Mouse (Mus musculus) hindbrain, embryonic 10.5 days (tissue): ENCODE data around the gene Cdh13. TPM values are rescaled to one million over a fixed set of nuclear protein-coding genes. Genes with fewer than 3 reads are reported as not detected.

Experiments
- DNase-seq: peaks from one replicate; pipeline ENCODE4 v3.0.0-alpha.2; 2017; ENCODE audit warnings: low spot score
- H3K27ac ChIP-seq: fragments of 300-500 bp; sonication (generic); 2 replicates; pipeline ENCODE4 v1.5.1; 2016; ENCODE audit warnings: mild to moderate bottlenecking, moderate library complexity
- H3K27me3 ChIP-seq: fragments of 300-500 bp; sonication (generic); 2 replicates; pipeline ENCODE4 v1.6.1; 2016; ENCODE audit warnings: mild to moderate bottlenecking; ENCODE audit not compliant: poor library complexity, insufficient read depth, severe bottlenecking
- H3K36me3 ChIP-seq: fragments of 300-500 bp; sonication (generic); 2 replicates; pipeline ENCODE4 v1.6.1; 2016; ENCODE audit warnings: mild to moderate bottlenecking, moderate library complexity
- H3K4me1 ChIP-seq: fragments of 300-500 bp; sonication (generic); replicated peaks from 2 replicates; pipeline ENCODE4 v1.6.1; 2016; ENCODE audit warnings: mild to moderate bottlenecking
- H3K4me3 ChIP-seq: fragments of 300-500 bp; sonication (generic); 2 replicates; pipeline ENCODE4 v1.5.1; 2016; ENCODE audit warnings: mild to moderate bottlenecking, moderate library complexity
- H3K9me3 ChIP-seq: fragments of 300-500 bp; sonication (generic); 2 replicates; pipeline ENCODE4 v1.6.1; 2016; ENCODE audit warnings: mild to moderate bottlenecking, moderate library complexity
- WGBS: fragments of 180-500 bp; shearing (Covaris S2); methylation state at CpG from one replicate; pipeline ENCODE4 v1.1.7; 2016; 5-methylcytosine and 5-hydroxymethylcytosine counted together
- polyA plus RNA-seq: library from polyadenylated mRNA; unstranded; fragments of >200 nt; fragmentation: Nextera tagmentation; extraction: Ambion mirVana; gene quantifications from 2 replicates; pipeline ENCODE4 v1.2.1, GENCODE M21; 2016

Gene Cdh13
- polyA plus RNA-seq, 1 experiment from 2014 or later, result 8.5 TPM

DNA sequence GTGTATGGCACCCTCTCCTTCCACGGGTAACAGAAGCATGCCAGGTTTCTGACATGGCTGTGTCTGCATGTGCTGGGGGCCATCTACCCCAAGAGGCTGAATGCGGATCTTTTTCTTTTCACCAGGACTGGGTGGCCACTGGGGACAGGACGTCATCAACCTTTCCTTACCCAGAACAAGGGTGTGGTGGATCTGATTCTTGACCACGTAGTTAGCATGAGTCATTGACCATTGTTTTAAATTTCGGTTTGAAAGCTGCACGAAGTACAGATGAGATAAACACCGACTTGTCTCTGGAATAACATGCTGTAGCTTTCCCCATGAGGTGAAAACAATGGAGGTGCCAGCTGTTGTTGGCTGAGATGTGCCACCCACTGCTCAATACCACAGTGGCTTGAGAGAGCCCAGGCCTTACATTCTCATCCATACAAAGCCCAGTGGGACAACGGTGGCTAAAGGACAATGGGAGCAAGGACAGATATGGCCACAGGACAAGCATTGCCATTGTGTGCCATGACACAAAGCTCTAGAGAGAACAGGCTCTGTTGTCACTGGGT is 161.2 kb downstream of the Cdh13 start:
- WGBS, result 86% methylated on average over 8 of the region's 8 CpGs
- Histone ChIP-seq H3K27ac (no peak overlapping the region), H3K36me3 (no peaks in the 10 kb centered on the region), H3K27me3 (no peaks in the 10 kb centered on the region), H3K4me3 (no peak overlapping the region), H3K9me3 (no peaks in the 10 kb centered on the region), H3K4me1 (no peaks in the 10 kb centered on the region; the same call in 1 of the 2 replicates)
- no peak for DNase-seq

GRCm38 (mm10) chr8:118446516-118446915 is 163.0 kb downstream of the Cdh13 start:
- no peaks in the 10 kb centered on the region for H3K9me3 ChIP-seq
- DNase-seq, result no peak
- H3K4me3 ChIP-seq, result no peak overlapping the region
- 89% methylated on average over 9 of the region's 9 CpGs for WGBS
- no peaks in the 10 kb centered on the region for H3K27me3 ChIP-seq
- H3K36me3 ChIP-seq, result no peaks in the 10 kb centered on the region
- no peak overlapping the region for H3K27ac ChIP-seq
- no peaks in the 10 kb centered on the region for H3K4me1 ChIP-seq

DNA sequence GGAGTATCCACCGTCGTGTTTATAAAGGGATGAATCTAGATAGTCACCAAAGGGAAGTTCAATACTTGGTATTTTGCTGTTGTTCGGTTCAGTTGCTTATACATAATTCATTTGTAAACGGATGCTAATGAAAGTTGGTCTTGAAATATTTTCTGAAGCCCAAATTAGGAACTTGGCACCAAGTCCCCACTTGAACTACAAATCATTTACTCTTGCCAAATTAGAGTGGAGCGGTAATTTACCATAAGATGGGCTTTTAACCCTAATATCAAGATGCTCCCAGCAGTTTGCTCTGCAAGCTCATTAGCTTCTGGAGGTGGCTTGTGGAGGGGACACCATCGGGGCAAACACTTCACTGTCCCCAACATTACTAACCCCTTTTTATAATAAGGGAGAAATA is 164.5 kb downstream of the Cdh13 start:
- no peaks in the 10 kb centered on the region for H3K9me3 ChIP-seq
- no peaks in the 10 kb centered on the region for H3K4me1 ChIP-seq
- H3K36me3 ChIP-seq, result no peaks in the 10 kb centered on the region
- H3K4me3 ChIP-seq, result no peak overlapping the region
- no peak overlapping the region for H3K27ac ChIP-seq
- no peak for DNase-seq
- no peaks in the 10 kb centered on the region for H3K27me3 ChIP-seq
- 94% methylated on average over 6 of the region's 6 CpGs for WGBS

GRCm38 (mm10) chr8:118452445-118453103 is 169.0 kb downstream of the Cdh13 start:
- WGBS, result 85% methylated on average over 11 of the region's 11 CpGs
- Histone ChIP-seq H3K27me3 (no peaks in the 10 kb centered on the region), H3K27ac (no peak overlapping the region), H3K4me3 (no peak overlapping the region), H3K4me1 (no peaks in the 10 kb centered on the region), H3K9me3 (no peaks in the 10 kb centered on the region), H3K36me3 (no peaks in the 10 kb centered on the region)
- no peak for DNase-seq

- Histone ChIP-seq H3K36me3 (no peaks in the 10 kb centered on the region), H3K4me3 (no peak overlapping the region), H3K27ac (no peak overlapping the region), H3K27me3 (no peaks in the 10 kb centered on the region), H3K9me3 (no peaks in the 10 kb centered on the region), H3K4me1 (no peaks in the 10 kb centered on the region)
- DNase-seq, result no peak
- 71% methylated on average over 3 of the region's 3 CpGs for whole genome bisulfite sequencing
These were observed 171.7 kb downstream of the Cdh13 start for GRCm38 (mm10) chr8:118455245-118455644.

- H3K9me3 ChIP-seq, result no peaks in the 10 kb centered on the region
- no peak overlapping the region for H3K4me3 ChIP-seq
- H3K4me1 ChIP-seq, result no peaks in the 10 kb centered on the region
- no peak for DNase-seq
- H3K27ac ChIP-seq, result no peak overlapping the region
- 89% methylated on average over 3 of the region's 3 CpGs for WGBS
- no peaks in the 10 kb centered on the region for H3K36me3 ChIP-seq
- no peaks in the 10 kb centered on the region for H3K27me3 ChIP-seq
These were observed 181.9 kb downstream of the Cdh13 start for GRCm38 (mm10) chr8:118465330-118465948.

DNA sequence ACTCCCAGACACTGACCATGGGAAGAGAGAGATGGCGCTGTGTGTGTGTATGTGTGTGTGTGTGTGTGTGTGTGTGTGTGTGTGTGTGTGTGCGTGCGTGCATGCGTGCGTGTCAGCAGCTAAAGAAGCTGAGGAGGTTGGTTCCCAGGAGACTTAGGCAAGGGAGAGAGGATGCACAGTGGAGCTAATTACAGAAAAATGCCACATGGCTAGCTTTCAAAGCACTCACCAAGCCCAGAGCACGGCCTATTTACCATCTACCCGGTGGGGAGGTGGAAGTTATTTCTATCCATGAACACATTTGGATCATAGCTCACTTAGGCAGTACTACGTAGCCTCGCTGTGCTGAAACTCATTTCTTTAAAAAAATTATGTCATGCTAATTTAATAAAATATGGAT is 194.1 kb downstream of the Cdh13 start:
- no peak for DNase-seq
- Histone ChIP-seq H3K27ac (no peak overlapping the region), H3K27me3 (no peaks in the 10 kb centered on the region), H3K9me3 (no peaks in the 10 kb centered on the region), H3K36me3 (no peaks in the 10 kb centered on the region), H3K4me3 (no peak overlapping the region), H3K4me1 (no peaks in the 10 kb centered on the region)
- WGBS, result 90% methylated on average over 9 of the region's 9 CpGs

GRCm38 (mm10) chr8:118488735-118489134 is 205.2 kb downstream of the Cdh13 start:
- Histone ChIP-seq H3K4me3 (no peak overlapping the region), H3K27ac (no peak overlapping the region), H3K36me3 (no peaks in the 10 kb centered on the region), H3K4me1 (peaks cover 24% of the 10 kb centered on the region), H3K27me3 (no peaks in the 10 kb centered on the region), H3K9me3 (no peaks in the 10 kb centered on the region)
- WGBS, result 60% methylated on average over 4 of the region's 4 CpGs
- no peak for DNase-seq

- Histone ChIP-seq H3K4me1 (peaks cover 18% of the 10 kb centered on the region), H3K27ac (no peak overlapping the region), H3K4me3 (no peak overlapping the region), H3K27me3 (no peaks in the 10 kb centered on the region), H3K36me3 (no peaks in the 10 kb centered on the region), H3K9me3 (no peaks in the 10 kb centered on the region)
- DNase-seq, result no peak
- WGBS, result 75% methylated on average over 8 of the region's 8 CpGs
These were observed 219.0 kb downstream of the Cdh13 start for GRCm38 (mm10) chr8:118502509-118502908.

DNA sequence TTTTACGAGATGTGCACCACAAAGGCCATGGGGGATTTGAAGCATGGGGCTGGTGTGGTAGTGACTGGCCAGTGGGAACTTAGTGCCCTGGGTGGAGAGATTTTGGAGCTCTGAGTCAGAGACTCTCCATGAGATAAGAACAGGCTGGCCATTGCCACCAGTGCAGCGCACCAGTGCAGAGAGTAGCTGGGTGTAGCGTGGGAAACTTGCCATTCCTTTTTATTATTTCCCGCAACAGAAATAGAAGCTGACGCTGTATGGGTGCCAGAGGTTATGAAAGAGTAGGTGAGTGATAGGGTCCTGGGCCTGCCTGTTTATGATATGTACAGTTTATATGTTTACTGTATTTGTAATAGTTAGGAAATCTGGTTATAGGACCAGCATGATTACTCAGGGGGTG is 225.9 kb downstream of the Cdh13 start:
- WGBS, result 95% methylated on average over 5 of the region's 5 CpGs
- Histone ChIP-seq H3K9me3 (no peaks in the 10 kb centered on the region), H3K27me3 (no peaks in the 10 kb centered on the region), H3K36me3 (no peaks in the 10 kb centered on the region), H3K4me3 (no peak overlapping the region), H3K27ac (no peak overlapping the region), H3K4me1 (no peaks in the 10 kb centered on the region)
- DNase-seq, result no peak

GRCm38 (mm10) chr8:118513259-118513658 is 229.7 kb downstream of the Cdh13 start:
- Histone ChIP-seq H3K27me3 (no peaks in the 10 kb centered on the region), H3K4me1 (no peaks in the 10 kb centered on the region), H3K36me3 (no peaks in the 10 kb centered on the region), H3K27ac (no peak overlapping the region), H3K9me3 (no peaks in the 10 kb centered on the region), H3K4me3 (no peak overlapping the region)
- 79% methylated on average over 6 of the region's 6 CpGs for whole genome bisulfite sequencing
- DNase-seq, result no peak

GRCm38 (mm10) chr8:118515616-118516015 is 232.1 kb downstream of the Cdh13 start:
- H3K9me3 ChIP-seq, result no peaks in the 10 kb centered on the region
- H3K27ac ChIP-seq, result no peak overlapping the region
- whole genome bisulfite sequencing, result 94% methylated on average over 5 of the region's 6 CpGs
- no peaks in the 10 kb centered on the region for H3K36me3 ChIP-seq
- H3K4me3 ChIP-seq, result no peak overlapping the region
- DNase-seq, result no peak
- H3K27me3 ChIP-seq, result no peaks in the 10 kb centered on the region
- no peaks in the 10 kb centered on the region for H3K4me1 ChIP-seq

- Histone ChIP-seq H3K27me3 (no peaks in the 10 kb centered on the region), H3K36me3 (no peaks in the 10 kb centered on the region), H3K27ac (no peak overlapping the region), H3K9me3 (no peaks in the 10 kb centered on the region), H3K4me3 (no peak overlapping the region), H3K4me1 (no peaks in the 10 kb centered on the region)
- no peak for DNase-seq
- 75% methylated on average over 4 of the region's 4 CpGs for WGBS
These were observed 233.5 kb downstream of the Cdh13 start for GRCm38 (mm10) chr8:118517071-118517470.
